ENCODE assay signal across 9 mouse cellular contexts in genomic region chr9:57688158-57688557, GRCm38 (mm10). TPM values are rescaled to one million over a fixed set of nuclear protein-coding genes. Genes with fewer than 3 reads are reported as not detected.
DNase-seq lines count a peak whose midpoint lies in the region; ATAC-seq and TF ChIP-seq lines count a peak whose summit lies in the region.
"Had no signal": no experiment of that assay in that cellular context is flagged by ENCODE, and none has a peak within 500 bp of the region (broad histone marks: within the 10 kb centered on the region; RNA-seq: fewer than 3 reads in every experiment).

No protein-coding gene starts in this region.

- peak; percentile 5; the same call in 1 of the 2 replicates for TF ChIP-seq CTCF in cerebellum, adult 2 months (IDR thresholded peaks at IDR 0.05; ENCODE audit: borderline replicate concordance, insufficient read depth, low read depth, low read length)
- peak; percentile 19; the same call in 1 of the 2 replicates for TF ChIP-seq CTCF in testis, adult 2 months (IDR thresholded peaks at IDR 0.05; ENCODE audit: control insufficient read depth, insufficient read depth, insufficient replicate concordance, low read depth, low read length)
- peak; percentile 70; the same call in 1 of the 2 replicates for TF ChIP-seq CTCF in small intestine, adult 2 months (IDR thresholded peaks at IDR 0.05; ENCODE audit: extremely low read depth, insufficient read length, insufficient replicate concordance, low read depth, low read length)

- no peak overlapping the region for H3K9ac ChIP-seq in midbrain, embryonic 11.5 days (ENCODE audit: low read length)

- H3K9me3 ChIP-seq in midbrain, embryonic 11.5 days (ENCODE audit: control insufficient read depth, low read length): no peaks in the 10 kb centered on the region

- H3K4me1 ChIP-seq in cerebellum, adult 2 months (ENCODE audit: control insufficient read depth, insufficient read depth, low read length): no peaks in the 10 kb centered on the region
- H3K4me1 ChIP-seq in testis, adult 2 months (ENCODE audit: control insufficient read depth, insufficient read depth, low read length): no peaks in the 10 kb centered on the region
- H3K4me1 ChIP-seq in small intestine, adult 2 months (ENCODE audit: control insufficient read depth, insufficient read depth, insufficient read length, low read length): peaks cover 6% of the 10 kb centered on the region; the same call in 1 of the 2 replicates
- H3K4me1 ChIP-seq in midbrain, embryonic 11.5 days (ENCODE audit: control insufficient read depth, insufficient read depth, low read length): no peaks in the 10 kb centered on the region

- no peaks in the 10 kb centered on the region for H3K36me3 ChIP-seq in testis, adult 2 months (ENCODE audit: control insufficient read depth, insufficient read depth, low read length)
- no peaks in the 10 kb centered on the region for H3K36me3 ChIP-seq in small intestine, adult 2 months (ENCODE audit: control insufficient read depth, insufficient read depth, low read length)
- no peaks in the 10 kb centered on the region for H3K36me3 ChIP-seq in midbrain, embryonic 11.5 days (ENCODE audit: control insufficient read depth, insufficient read depth, low read length)

- no peak overlapping the region for H3K27ac ChIP-seq in cerebellum, adult 2 months (ENCODE audit: insufficient read depth, low read length)
- H3K27ac ChIP-seq in testis, adult 2 months (ENCODE audit: control insufficient read depth, insufficient read depth, low read depth, low read length): no peak overlapping the region
- no peak overlapping the region for H3K27ac ChIP-seq in small intestine, adult 2 months (ENCODE audit: insufficient read depth, low read depth, low read length)
- no peak overlapping the region for H3K27ac ChIP-seq in midbrain, embryonic 11.5 days (ENCODE audit: low read depth, low read length)

- H3K4me3 ChIP-seq in cerebellum, adult 2 months (replicated peaks; ENCODE audit: insufficient read depth, low read depth, low read length): no peak overlapping the region
- no peak overlapping the region for H3K4me3 ChIP-seq in testis, adult 2 months (ENCODE audit: control insufficient read depth, low read depth, low read length)
- no peak overlapping the region for H3K4me3 ChIP-seq in small intestine, adult 2 months (ENCODE audit: low read depth, low read length)
- H3K4me3 ChIP-seq in midbrain, embryonic 11.5 days (ENCODE audit: low read depth, low read length): no peak overlapping the region

- no peak for DNase-seq in cerebellum, adult 2 months
- DNase-seq in cerebellum, postnatal 4 days (ENCODE audit: low spot score in 2 of 2): no peak
- no peak for DNase-seq in testis, postnatal 10 days (ENCODE audit: low spot score)
- DNase-seq in kidney, postnatal 25 days: peak; percentile 50 to 62
- DNase-seq in midbrain, embryonic 11.5 days (ENCODE audit: low spot score, missing footprints): no peak
- DNase-seq in layer of hippocampus, postnatal 36 days: no peak

- H3K4me2 ChIP-seq in midbrain, embryonic 11.5 days: no peak overlapping the region

- 51% methylated on average over 2 of the region's 2 CpGs for WGBS in cerebellum, adult 2 months
- 33% methylated on average over 2 of the region's 2 CpGs for WGBS in small intestine, adult 2 months
- 56% methylated on average over 2 of the region's 2 CpGs for WGBS in midbrain, embryonic 11.5 days

- ATAC-seq in midbrain, embryonic 11.5 days (ENCODE audit: low FRiP score): no peak

- no peak for TF ChIP-seq POLR2A in cerebellum, adult 2 months (IDR thresholded peaks at IDR 0.05; ENCODE audit: borderline replicate concordance, insufficient read depth, low read length)
- no peak for TF ChIP-seq POLR2A in testis, adult 2 months (IDR thresholded peaks at IDR 0.05; ENCODE audit: control insufficient read depth, low read depth, low read length)
- no peak for TF ChIP-seq POLR2A in small intestine, adult 2 months (IDR thresholded peaks at IDR 0.05; ENCODE audit: low read depth, low read length)

- no peaks in the 10 kb centered on the region for H3K27me3 ChIP-seq in cerebellum, adult 2 months (ENCODE audit: control insufficient read depth, insufficient read depth, low read length)
- no peaks in the 10 kb centered on the region for H3K27me3 ChIP-seq in testis, adult 2 months (ENCODE audit: control insufficient read depth, insufficient read depth, low read length)
- H3K27me3 ChIP-seq in small intestine, adult 2 months (ENCODE audit: control insufficient read depth, insufficient read depth, low read length): no peaks in the 10 kb centered on the region
- no peaks in the 10 kb centered on the region for H3K27me3 ChIP-seq in midbrain, embryonic 11.5 days (ENCODE audit: control insufficient read depth, insufficient read depth, low read length)

RNA-seq across cellular contexts. Expression of gene Cyp1a1, which starts 0.4 kb away (rescaled TPM):
- polyA plus RNA-seq in cerebellum, adult 2 months (2012; rRNA removed): 0.10 and 0.11 TPM in 2 replicates
- 0.09 and 0.11 TPM in 2 replicates for polyA plus RNA-seq in testis, adult 2 months (2012; rRNA removed)
- 0.51 and 0.79 TPM in 2 replicates for polyA plus RNA-seq in small intestine, adult 2 months (2012; rRNA removed)
- not detected in 2 replicates for polyA plus RNA-seq in midbrain, embryonic 11.5 days (2014; fragmentation: Nextera tagmentation; extraction: Ambion mirVana)
- under 1 TPM; 0.12 to 0.15 TPM for total RNA-seq in layer of hippocampus, postnatal 36 days (2021)

RNA-seq across cellular contexts. Expression of gene Cyp1a2, which starts 4.7 kb away (rescaled TPM):
- polyA plus RNA-seq in cerebellum, adult 2 months (2012; rRNA removed): not detected in 2 replicates
- 0.16 and 0.38 TPM in 2 replicates for polyA plus RNA-seq in testis, adult 2 months (2012; rRNA removed)
- polyA plus RNA-seq in small intestine, adult 2 months (2012; rRNA removed): not detected in 2 replicates
- polyA plus RNA-seq in midbrain, embryonic 11.5 days (2014; fragmentation: Nextera tagmentation; extraction: Ambion mirVana): not detected in 2 replicates
- not detected for total RNA-seq in layer of hippocampus, postnatal 36 days (2021)
- total RNA-seq: left cerebral cortex, adult 18-20 months had no signal

RNA-seq across cellular contexts. Expression of gene Edc3, which starts 20.2 kb away (rescaled TPM):
- 16.1 TPM in 2 replicates for polyA plus RNA-seq in cerebellum, adult 2 months (2012; rRNA removed)
- polyA plus RNA-seq in testis, adult 2 months (2012; rRNA removed): 8.0 and 8.1 TPM in 2 replicates
- 3.7 and 8.0 TPM in 2 replicates for polyA plus RNA-seq in small intestine, adult 2 months (2012; rRNA removed)
- polyA plus RNA-seq in midbrain, embryonic 11.5 days (2014; fragmentation: Nextera tagmentation; extraction: Ambion mirVana): 27.7 and 30.0 TPM in 2 replicates
- 10 to 100 TPM; 15.5 to 15.6 TPM for total RNA-seq in layer of hippocampus, postnatal 36 days (2021)

RNA-seq across cellular contexts. Expression of gene Csk, which starts 34.7 kb away (rescaled TPM):
- 45.5 and 57.2 TPM in 2 replicates for polyA plus RNA-seq in cerebellum, adult 2 months (2012; rRNA removed)
- 13.4 and 13.9 TPM in 2 replicates for polyA plus RNA-seq in testis, adult 2 months (2012; rRNA removed)
- polyA plus RNA-seq in small intestine, adult 2 months (2012; rRNA removed): 52.1 and 95.9 TPM in 2 replicates
- polyA plus RNA-seq in midbrain, embryonic 11.5 days (2014; fragmentation: Nextera tagmentation; extraction: Ambion mirVana): 29.2 and 32.3 TPM in 2 replicates
- total RNA-seq in layer of hippocampus, postnatal 36 days (2021): 10 to 100 TPM; 35.2 to 41.8 TPM

Comparison
In these comparisons a context has a peak if more than half of its experiments do, and no peak if none do; other contexts are left out.
1. DNase-seq: peak in kidney, postnatal 25 days (2 of 2); none in cerebellum, adult 2 months (0 of 2), cerebellum, postnatal 4 days (0 of 2), testis, postnatal 10 days (single experiment), midbrain, embryonic 11.5 days (single experiment) and layer of hippocampus, postnatal 36 days (0 of 2).
2. CTCF ChIP-seq: peak in every context shown above with its lines; median percentile 70 in small intestine, adult 2 months; 19 in testis, adult 2 months; 5 in cerebellum, adult 2 months.